Mouse (Mus musculus): ENCODE results near the gene Gm20388.

Gm20388 gene

GRCm38 (mm10) chr8:122745750-122746275, 2835.2 kb downstream of the Gm20388 start:
- DNase-seq: no peak

- DNase-seq: no peak
Observed at GRCm38 (mm10) chr8:122746439-122746838, 2835.8 kb downstream of the Gm20388 start.

GRCm38 (mm10) chr8:122747825-122748224, 2837.2 kb downstream of the Gm20388 start:
- DNase-seq: no peak

GRCm38 (mm10) chr8:122749333-122749958, 2838.8 kb downstream of the Gm20388 start:
- no peak for DNase-seq

- DNase-seq: no peak
Observed at GRCm38 (mm10) chr8:122751342-122751741, 2840.7 kb downstream of the Gm20388 start.

GRCm38 (mm10) chr8:122752111-122752721, 2841.6 kb downstream of the Gm20388 start:
- DNase-seq: no peak

- DNase-seq: no peak
Observed at GRCm38 (mm10) chr8:122758597-122758996, 2848.0 kb downstream of the Gm20388 start.

GRCm38 (mm10) chr8:122760116-122760515, 2849.5 kb downstream of the Gm20388 start:
- no peak for DNase-seq

GRCm38 (mm10) chr8:122761109-122761508, 2850.5 kb downstream of the Gm20388 start:
- DNase-seq: no peak

- peak; percentile 2 for DNase-seq
Observed at GRCm38 (mm10) chr8:122762731-122763266, 2852.2 kb downstream of the Gm20388 start.

- DNase-seq: peak; percentile 26
Observed at GRCm38 (mm10) chr8:122763267-122763738, 2852.7 kb downstream of the Gm20388 start.

- no peak for DNase-seq
Observed at GRCm38 (mm10) chr8:122764790-122765474, 2854.3 kb downstream of the Gm20388 start.

GRCm38 (mm10) chr8:122766189-122766588, 2855.5 kb downstream of the Gm20388 start:
- DNase-seq: no peak

GRCm38 (mm10) chr8:122766647-122767200, 2856.1 kb downstream of the Gm20388 start:
- no peak for DNase-seq

- DNase-seq: no peak
Observed at GRCm38 (mm10) chr8:122767229-122767628, 2856.6 kb downstream of the Gm20388 start.

- no peak for DNase-seq
Observed at GRCm38 (mm10) chr8:122769251-122770058, 2858.8 kb downstream of the Gm20388 start.

- DNase-seq: no peak
Observed at GRCm38 (mm10) chr8:122772431-122773060, 2861.9 kb downstream of the Gm20388 start.

- DNase-seq: peak; percentile 65
Observed at GRCm38 (mm10) chr8:122775285-122776155, 2864.9 kb downstream of the Gm20388 start, which contains the start of gene Acsf3. Acsf3 (plus strand) TSS chr8:122775486.

GRCm38 (mm10) chr8:122777701-122778100, 2867.1 kb downstream of the Gm20388 start:
- no peak for DNase-seq

- DNase-seq: no peak
Observed at GRCm38 (mm10) chr8:122778703-122779239, 2868.1 kb downstream of the Gm20388 start.
